Mouse (Mus musculus): ENCODE data around the gene Gm3095. TPM values are rescaled to one million over a fixed set of nuclear protein-coding genes. Genes with fewer than 3 reads are reported as not detected.
"Not testable (repeated sequence)": the region's sequence is repeated elsewhere in the genome, so short reads cannot be mapped to it uniquely, and the experiment has no call there.

The Gm3095 gene
- polyA plus RNA-seq (2012; rRNA removed): 0.03 TPM in 1 of 2 replicates, not detected in the other
- not detected in 2 replicates for polyA plus RNA-seq (2014; fragmentation: Nextera tagmentation; extraction: Ambion mirVana)

GRCm38 (mm10) chr14:3963247-3963646, at the start of gene Gm3095:
Gm3095 (plus strand) TSS chr14:3963547.
- not testable (repeated sequence) for H3K27ac ChIP-seq; H3K4me3 ChIP-seq (ENCODE audit: insufficient read depth in 1 of 2, low read depth in 2 of 2, low read length in 2 of 2); H3K9ac ChIP-seq (replicated peaks); H3K36me3 ChIP-seq (replicated peaks; ENCODE audit: control insufficient read depth, insufficient read depth, low read depth); H3K9me3 ChIP-seq (ENCODE audit: control insufficient read depth, low read length); ATAC-seq (ENCODE audit: insufficient read depth); H3K4me2 ChIP-seq (ENCODE audit: low read depth); H3K4me1 ChIP-seq (replicated peaks; ENCODE audit: control insufficient read depth in 2 of 2, insufficient read depth in 2 of 2, low read length in 1 of 2); DNase-seq (ENCODE audit: low read depth in 3 of 3, low spot score in 3 of 3); H3K27me3 ChIP-seq (ENCODE audit: control insufficient read depth, insufficient read depth, low read length)
- no CpG with 5 or more reads among the region's 2 CpGs for WGBS (ENCODE audit: insufficient replicate concordance)

GRCm38 (mm10) chr14:3931456-3931855, 31.9 kb upstream of the Gm3095 start, which contains the start of gene Gm3029:
Gm3029 (plus strand) TSS chr14:3931756.
- not testable (repeated sequence) for ATAC-seq (ENCODE audit: insufficient read depth); H3K4me3 ChIP-seq (ENCODE audit: insufficient read depth in 1 of 2, low read depth in 2 of 2, low read length in 2 of 2)

GRCm38 (mm10) chr14:3998094-3998493, 34.7 kb downstream of the Gm3095 start, which contains the start of gene Gm3099:
Gm3099 (plus strand) TSS chr14:3998394.
- H3K36me3 ChIP-seq (replicated peaks; ENCODE audit: control insufficient read depth, insufficient read depth, low read depth); H3K27me3 ChIP-seq (ENCODE audit: control insufficient read depth, insufficient read depth, low read length); H3K9me3 ChIP-seq (ENCODE audit: control insufficient read depth, low read length); H3K4me3 ChIP-seq (ENCODE audit: insufficient read depth in 1 of 2, low read depth in 2 of 2, low read length in 2 of 2); H3K4me2 ChIP-seq (ENCODE audit: low read depth); H3K4me1 ChIP-seq (replicated peaks; ENCODE audit: control insufficient read depth in 2 of 2, insufficient read depth in 2 of 2, low read length in 1 of 2); H3K27ac ChIP-seq; DNase-seq (ENCODE audit: low read depth in 3 of 3, low spot score in 3 of 3); H3K9ac ChIP-seq (replicated peaks); ATAC-seq (ENCODE audit: insufficient read depth): not testable (repeated sequence)
- 27% methylated on average over 1 of the region's 3 CpGs for WGBS (ENCODE audit: insufficient replicate concordance)

More at GRCm38 (mm10) chr14:3931456-3931855, 31.9 kb upstream of the Gm3095 start, which contains the start of gene Gm3029:
- H3K27ac ChIP-seq; H3K27me3 ChIP-seq (ENCODE audit: control insufficient read depth, insufficient read depth, low read length); H3K4me2 ChIP-seq (ENCODE audit: low read depth); H3K36me3 ChIP-seq (replicated peaks; ENCODE audit: control insufficient read depth, insufficient read depth, low read depth); H3K9me3 ChIP-seq (ENCODE audit: control insufficient read depth, low read length); DNase-seq (ENCODE audit: low read depth in 3 of 3, low spot score in 3 of 3); H3K9ac ChIP-seq (replicated peaks); H3K4me1 ChIP-seq (replicated peaks; ENCODE audit: control insufficient read depth in 2 of 2, insufficient read depth in 2 of 2, low read length in 1 of 2): not testable (repeated sequence)
- WGBS (ENCODE audit: insufficient replicate concordance): 20% methylated on average over 1 of the region's 2 CpGs

Other genes starting within 250 kb of the Gm3095 start
- gene Gm3002, start 153.5 kb upstream of the Gm3095 start, polyA plus RNA-seq (2012; rRNA removed): not detected in 2 replicates
- not detected in 2 replicates for gene Gm3002, start 153.5 kb upstream of the Gm3095 start, polyA plus RNA-seq (2014; fragmentation: Nextera tagmentation; extraction: Ambion mirVana)
- 0.02 TPM in 1 of 2 replicates, not detected in the other for gene Gm3033, start 117.3 kb upstream of the Gm3095 start, polyA plus RNA-seq (2012; rRNA removed)
- 0.19 TPM in 1 of 2 replicates, not detected in the other for gene Gm3033, start 117.3 kb upstream of the Gm3095 start, polyA plus RNA-seq (2014; fragmentation: Nextera tagmentation; extraction: Ambion mirVana)
- not detected in 2 replicates for gene Gm2916, start 79.4 kb upstream of the Gm3095 start, polyA plus RNA-seq (2012; rRNA removed)
- gene Gm2916, start 79.4 kb upstream of the Gm3095 start, polyA plus RNA-seq (2014; fragmentation: Nextera tagmentation; extraction: Ambion mirVana): not detected in 2 replicates
- gene Gm3029, start 31.8 kb upstream of the Gm3095 start, polyA plus RNA-seq (2012; rRNA removed): not detected in 2 replicates
- not detected in 2 replicates for gene Gm3029, start 31.8 kb upstream of the Gm3095 start, polyA plus RNA-seq (2014; fragmentation: Nextera tagmentation; extraction: Ambion mirVana)
- gene Gm3099, start 34.8 kb downstream of the Gm3095 start, polyA plus RNA-seq (2012; rRNA removed): not detected in 2 replicates
- not detected in 2 replicates for gene Gm3099, start 34.8 kb downstream of the Gm3095 start, polyA plus RNA-seq (2014; fragmentation: Nextera tagmentation; extraction: Ambion mirVana)
- gene Gm5796, start 60.4 kb downstream of the Gm3095 start, polyA plus RNA-seq (2012; rRNA removed): not detected in 2 replicates
- not detected in 2 replicates for gene Gm5796, start 60.4 kb downstream of the Gm3095 start, polyA plus RNA-seq (2014; fragmentation: Nextera tagmentation; extraction: Ambion mirVana)
- gene Gm3115, start 120.6 kb downstream of the Gm3095 start, polyA plus RNA-seq (2012; rRNA removed): not detected in 2 replicates
- not detected in 2 replicates for gene Gm3115, start 120.6 kb downstream of the Gm3095 start, polyA plus RNA-seq (2014; fragmentation: Nextera tagmentation; extraction: Ambion mirVana)
- not detected in 2 replicates for gene Gm8108, start 147.0 kb downstream of the Gm3095 start, polyA plus RNA-seq (2012; rRNA removed)
- not detected in 2 replicates for gene Gm8108, start 147.0 kb downstream of the Gm3095 start, polyA plus RNA-seq (2014; fragmentation: Nextera tagmentation; extraction: Ambion mirVana)
- gene Gm3127, start 201.5 kb downstream of the Gm3095 start, polyA plus RNA-seq (2012; rRNA removed): not detected in 2 replicates
- gene Gm3127, start 201.5 kb downstream of the Gm3095 start, polyA plus RNA-seq (2014; fragmentation: Nextera tagmentation; extraction: Ambion mirVana): not detected in 2 replicates
- gene Gm2974, start 219.0 kb downstream of the Gm3095 start, polyA plus RNA-seq (2012; rRNA removed): not detected in 2 replicates
- gene Gm2974, start 219.0 kb downstream of the Gm3095 start, polyA plus RNA-seq (2014; fragmentation: Nextera tagmentation; extraction: Ambion mirVana): not detected in 2 replicates